Mouse (Mus musculus): Measurements from ENCODE around the gene Sema3b. TPM values are rescaled to one million over a fixed set of nuclear protein-coding genes. Genes with fewer than 3 reads are reported as not detected.

Sema3b gene
- polyA plus RNA-seq, 1 experiment, result not detected

- Histone ChIP-seq H3K4me3 (replicated peaks) (peak overlapping the region; percentile 78), H3K9me3 (ENCODE audit: control insufficient read depth, low read length) (no peaks in the 10 kb centered on the region), H3K27me3 (ENCODE audit: control insufficient read depth) (no peaks in the 10 kb centered on the region; the same call in 1 of the 2 replicates), H3K4me1 (ENCODE audit: control insufficient read depth) (peaks cover 71% of the 10 kb centered on the region), H3K36me3 (ENCODE audit: control insufficient read depth) (peaks cover 82% of the 10 kb centered on the region)
- TF ChIP-seq GATA1 (IDR thresholded peaks at IDR 0.05; ENCODE audit: low read length), result no peak
- TF ChIP-seq TAL1 (IDR thresholded peaks at IDR 0.05; ENCODE audit: low read length), result no peak
These were observed 18.8 kb downstream of the Sema3b start for GRCm38 (mm10) chr9:107590058-107590772.

- peak; percentile 43 for TF ChIP-seq GATA1 (IDR thresholded peaks at IDR 0.05; ENCODE audit: low read length)
- peak; percentile 72 for TF ChIP-seq TAL1 (IDR thresholded peaks at IDR 0.05; ENCODE audit: low read length)
- Histone ChIP-seq H3K4me1 (ENCODE audit: control insufficient read depth) (peaks cover 81% of the 10 kb centered on the region), H3K36me3 (ENCODE audit: control insufficient read depth) (peaks cover 82% of the 10 kb centered on the region), H3K4me3 (replicated peaks) (peak overlapping the region; percentile 78), H3K9me3 (ENCODE audit: control insufficient read depth, low read length) (no peaks in the 10 kb centered on the region), H3K27me3 (ENCODE audit: control insufficient read depth) (no peaks in the 10 kb centered on the region; the same call in 1 of the 2 replicates)
These were observed 21.0 kb downstream of the Sema3b start for GRCm38 (mm10) chr9:107587833-107588639.

GRCm38 (mm10) chr9:107586974-107587832 lies 21.8 kb downstream of the Sema3b start, which contains the start of gene Ifrd2:
Gene Ifrd2, plus strand, starts transcription at chr9:107587642.
- Histone ChIP-seq H3K4me1 (ENCODE audit: control insufficient read depth) (peaks cover 84% of the 10 kb centered on the region), H3K27me3 (ENCODE audit: control insufficient read depth) (no peaks in the 10 kb centered on the region; the same call in 1 of the 2 replicates), H3K9me3 (ENCODE audit: control insufficient read depth, low read length) (no peaks in the 10 kb centered on the region), H3K36me3 (ENCODE audit: control insufficient read depth) (peaks cover 82% of the 10 kb centered on the region), H3K4me3 (replicated peaks) (peak within 1 kb of the TSS; percentile 78)
- peak; percentile 77 for TF ChIP-seq TAL1 (IDR thresholded peaks at IDR 0.05; ENCODE audit: low read length)
- TF ChIP-seq GATA1 (IDR thresholded peaks at IDR 0.05; ENCODE audit: low read length), result peak; percentile 81

- Histone ChIP-seq H3K4me1 (ENCODE audit: control insufficient read depth) (peaks cover 86% of the 10 kb centered on the region), H3K27me3 (ENCODE audit: control insufficient read depth) (no peaks in the 10 kb centered on the region; the same call in 1 of the 2 replicates), H3K36me3 (ENCODE audit: control insufficient read depth) (peaks cover 77% of the 10 kb centered on the region), H3K4me3 (replicated peaks) (peak overlapping the region; percentile 78), H3K9me3 (ENCODE audit: control insufficient read depth, low read length) (no peaks in the 10 kb centered on the region)
- TF ChIP-seq TAL1 (IDR thresholded peaks at IDR 0.05; ENCODE audit: low read length), result no peak
- TF ChIP-seq GATA1 (IDR thresholded peaks at IDR 0.05; ENCODE audit: low read length), result no peak
These were observed 22.5 kb downstream of the Sema3b start for GRCm38 (mm10) chr9:107586504-107586903.

GRCm38 (mm10) chr9:107583174-107583573 lies 25.9 kb downstream of the Sema3b start:
- Histone ChIP-seq H3K4me1 (ENCODE audit: control insufficient read depth) (peaks cover 87% of the 10 kb centered on the region), H3K9me3 (ENCODE audit: control insufficient read depth, low read length) (no peaks in the 10 kb centered on the region), H3K36me3 (ENCODE audit: control insufficient read depth) (peaks cover 59% of the 10 kb centered on the region), H3K4me3 (replicated peaks) (peak overlapping the region; percentile 1), H3K27me3 (ENCODE audit: control insufficient read depth) (no peaks in the 10 kb centered on the region)
- no peak for TF ChIP-seq TAL1 (IDR thresholded peaks at IDR 0.05; ENCODE audit: low read length)
- no peak for TF ChIP-seq GATA1 (IDR thresholded peaks at IDR 0.05; ENCODE audit: low read length)

- no peaks in the 10 kb centered on the region for H3K9me3 ChIP-seq (ENCODE audit: control insufficient read depth, low read length)
- no peak for TF ChIP-seq GATA1 (IDR thresholded peaks at IDR 0.05; ENCODE audit: low read length)
- TF ChIP-seq TAL1 (IDR thresholded peaks at IDR 0.05; ENCODE audit: low read length), result no peak
- peaks cover 64% of the 10 kb centered on the region for H3K36me3 ChIP-seq (ENCODE audit: control insufficient read depth)
- H3K27me3 ChIP-seq (ENCODE audit: control insufficient read depth), result no peaks in the 10 kb centered on the region
- peaks cover 90% of the 10 kb centered on the region for H3K4me1 ChIP-seq (ENCODE audit: control insufficient read depth)
- peak overlapping the region; percentile 80 for H3K4me3 ChIP-seq (replicated peaks)
These were observed 26.4 kb downstream of the Sema3b start for GRCm38 (mm10) chr9:107582509-107583062.

GRCm38 (mm10) chr9:107581584-107581983 lies 27.4 kb downstream of the Sema3b start:
- TF ChIP-seq GATA1 (IDR thresholded peaks at IDR 0.05; ENCODE audit: low read length), result no peak
- Histone ChIP-seq H3K36me3 (ENCODE audit: control insufficient read depth) (peaks cover 63% of the 10 kb centered on the region), H3K27me3 (ENCODE audit: control insufficient read depth) (no peaks in the 10 kb centered on the region), H3K9me3 (ENCODE audit: control insufficient read depth, low read length) (no peaks in the 10 kb centered on the region), H3K4me1 (ENCODE audit: control insufficient read depth) (peaks cover 97% of the 10 kb centered on the region), H3K4me3 (replicated peaks) (peak overlapping the region; percentile 80)

- Histone ChIP-seq H3K27me3 (ENCODE audit: control insufficient read depth) (no peaks in the 10 kb centered on the region), H3K9me3 (ENCODE audit: control insufficient read depth, low read length) (no peaks in the 10 kb centered on the region), H3K4me1 (ENCODE audit: control insufficient read depth) (peaks cover 97% of the 10 kb centered on the region), H3K4me3 (replicated peaks) (peak within 1 kb of the TSS; percentile 80), H3K36me3 (ENCODE audit: control insufficient read depth) (peaks cover 55% of the 10 kb centered on the region)
- TF ChIP-seq TAL1 (IDR thresholded peaks at IDR 0.05; ENCODE audit: low read length), result no peak
- TF ChIP-seq GATA1 (IDR thresholded peaks at IDR 0.05; ENCODE audit: low read length), result no peak
These were observed 28.3 kb downstream of the Sema3b start, which contains the start of gene Hyal3 for GRCm38 (mm10) chr9:107580501-107581317. Gene Hyal3, plus strand, starts transcription at chr9:107580818.

All from erythroblast, embryonic 14.5 days (primary cell).